ENCODE assay signal across 27 mouse cellular contexts in the genomic region with DNA sequence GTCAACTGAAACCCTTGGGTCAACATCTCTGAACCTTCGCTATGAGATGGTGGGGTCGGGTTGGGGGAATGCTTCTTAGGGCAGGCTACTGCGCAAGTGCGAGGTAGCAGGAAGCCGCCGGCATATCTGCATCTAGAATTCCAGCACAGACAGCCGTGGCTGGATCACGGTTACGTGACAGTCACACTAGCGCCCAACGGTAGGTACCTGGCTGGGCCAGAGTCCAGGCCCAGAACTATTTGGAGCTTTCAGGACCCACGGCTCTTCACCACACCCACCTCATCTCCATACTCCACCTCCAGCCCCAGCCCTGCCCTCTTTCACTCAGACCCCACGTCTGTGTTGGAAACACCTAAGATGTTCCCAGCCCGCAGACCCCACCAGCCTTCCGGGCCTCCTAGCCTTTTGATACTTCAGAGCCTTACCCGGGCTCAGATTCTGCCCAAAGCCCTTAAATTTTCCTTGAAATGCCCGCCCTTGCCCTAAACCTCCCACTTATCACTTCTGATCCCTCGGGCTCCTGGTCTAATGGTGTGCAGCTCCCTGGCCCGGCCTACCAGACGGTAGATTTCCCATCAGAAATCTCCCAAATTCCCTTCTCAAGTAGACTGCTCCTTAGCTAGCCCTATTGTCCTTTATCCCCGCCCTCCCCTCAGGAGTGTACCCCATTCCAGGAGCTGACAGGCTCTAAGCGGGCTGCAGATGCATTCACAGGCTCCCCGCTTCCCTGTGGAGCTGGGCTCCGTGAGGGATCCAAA. TPM values are rescaled to one million over a fixed set of nuclear protein-coding genes. Genes with fewer than 3 reads are reported as not detected.
DNase-seq lines count a peak whose midpoint lies in the region; ATAC-seq lines count a peak whose summit lies in the region.
"Had no signal": no experiment of that assay in that cellular context is flagged by ENCODE, and none has a peak within 500 bp of the region (broad histone marks: within the 10 kb centered on the region; RNA-seq: fewer than 3 reads in every experiment).

No protein-coding gene starts in this region.

- H3K4me2 ChIP-seq in heart, embryonic 13.5 days: peak overlapping the region; percentile 22; the same call in 1 of the 2 replicates
- no peak overlapping the region for H3K4me2 ChIP-seq in liver, embryonic 13.5 days
- no peak overlapping the region for H3K4me2 ChIP-seq in liver, embryonic 16.5 days (ENCODE audit: low read depth, low read length)
- H3K4me2 ChIP-seq in intestine, embryonic 15.5 days (replicated peaks): no peak overlapping the region
- H3K4me2 ChIP-seq: embryonic facial prominence, embryonic 15.5 days; limb, embryonic 12.5 days; midbrain, embryonic 13.5 days had no signal

- H3K9me3 ChIP-seq in heart, embryonic 13.5 days: no peaks in the 10 kb centered on the region
- H3K9me3 ChIP-seq in liver, embryonic 13.5 days (replicated peaks): no peaks in the 10 kb centered on the region
- H3K9me3 ChIP-seq in ES-E14 (ENCODE audit: control insufficient read depth, insufficient read depth, low read depth, low read length): no peaks in the 10 kb centered on the region
- no peaks in the 10 kb centered on the region for H3K9me3 ChIP-seq in liver, embryonic 16.5 days (replicated peaks; ENCODE audit: control insufficient read depth, low read length)
- no peaks in the 10 kb centered on the region for H3K9me3 ChIP-seq in intestine, embryonic 15.5 days
- H3K9me3 ChIP-seq: embryonic facial prominence, embryonic 15.5 days; hindbrain, embryonic 10.5 days; limb, embryonic 12.5 days; megakaryocyte, embryonic 14.5 days; midbrain, embryonic 13.5 days had no signal

- H3K36me3 ChIP-seq in heart, embryonic 13.5 days: no peaks in the 10 kb centered on the region
- H3K36me3 ChIP-seq in liver, embryonic 13.5 days: no peaks in the 10 kb centered on the region
- H3K36me3 ChIP-seq in ES-E14 (ENCODE audit: control insufficient read depth, insufficient read depth, low read length, poor library complexity, severe bottlenecking): no peaks in the 10 kb centered on the region
- no peaks in the 10 kb centered on the region for H3K36me3 ChIP-seq in liver, embryonic 16.5 days (ENCODE audit: control insufficient read depth, insufficient read depth)
- H3K36me3 ChIP-seq in intestine, embryonic 15.5 days: no peaks in the 10 kb centered on the region
- H3K36me3 ChIP-seq: embryonic facial prominence, embryonic 15.5 days; hindbrain, embryonic 10.5 days; limb, embryonic 12.5 days; midbrain, embryonic 13.5 days had no signal

- no peaks in the 10 kb centered on the region for H3K4me1 ChIP-seq in heart, embryonic 13.5 days
- H3K4me1 ChIP-seq in liver, embryonic 13.5 days (replicated peaks): no peaks in the 10 kb centered on the region
- H3K4me1 ChIP-seq in ES-E14 (ENCODE audit: control insufficient read depth in 2 of 2, insufficient read depth in 2 of 2, low read length in 2 of 2, poor library complexity in 1 of 2): peaks cover 2 to 4% of the 10 kb centered on the region in 2 experiments; a peak in 2 of 4 replicates
- H3K4me1 ChIP-seq in liver, embryonic 16.5 days (ENCODE audit: control insufficient read depth, low read depth, low read length): no peaks in the 10 kb centered on the region
- no peaks in the 10 kb centered on the region for H3K4me1 ChIP-seq in intestine, embryonic 15.5 days (replicated peaks)
- H3K4me1 ChIP-seq: embryonic facial prominence, embryonic 15.5 days; limb, embryonic 12.5 days; megakaryocyte, embryonic 14.5 days had no signal

- H3K27me3 ChIP-seq in heart, embryonic 13.5 days (replicated peaks): peaks cover 28% of the 10 kb centered on the region; the same call in 1 of the 2 replicates
- no peaks in the 10 kb centered on the region for H3K27me3 ChIP-seq in liver, embryonic 13.5 days
- no peaks in the 10 kb centered on the region for H3K27me3 ChIP-seq in liver, embryonic 16.5 days (ENCODE audit: control insufficient read depth, insufficient read depth, low read depth, low read length)
- H3K27me3 ChIP-seq in intestine, embryonic 15.5 days (replicated peaks): no peaks in the 10 kb centered on the region
- H3K27me3 ChIP-seq: embryonic facial prominence, embryonic 15.5 days; limb, embryonic 12.5 days; midbrain, embryonic 13.5 days had no signal

- intact Hi-C loops in heart, postnatal 10 days (cut with DNase I): no loop called here

- WGBS in heart, embryonic 13.5 days: 43% methylated on average over 24 of the region's 24 CpGs
- 54% methylated on average over 24 of the region's 24 CpGs for WGBS in liver, embryonic 13.5 days (ENCODE audit: insufficient replicate concordance)
- WGBS in liver, embryonic 16.5 days (ENCODE audit: insufficient replicate concordance): 52% methylated on average over 24 of the region's 24 CpGs
- WGBS in intestine, embryonic 15.5 days: 53% methylated on average over 24 of the region's 24 CpGs

- no peak overlapping the region for H3K9ac ChIP-seq in heart, embryonic 13.5 days
- no peak overlapping the region for H3K9ac ChIP-seq in liver, embryonic 13.5 days
- H3K9ac ChIP-seq in ES-E14 (ENCODE audit: insufficient read depth, low read depth, low read length, poor library complexity, severe bottlenecking): peak overlapping the region; percentile 9; the same call in 1 of the 2 replicates
- no peak overlapping the region for H3K9ac ChIP-seq in liver, embryonic 16.5 days (ENCODE audit: low read depth, low read length)
- H3K9ac ChIP-seq in intestine, embryonic 15.5 days: no peak overlapping the region
- H3K9ac ChIP-seq: embryonic facial prominence, embryonic 15.5 days; limb, embryonic 12.5 days; midbrain, embryonic 13.5 days had no signal

- no peak overlapping the region for H3K27ac ChIP-seq in heart, embryonic 13.5 days (replicated peaks)
- H3K27ac ChIP-seq in liver, embryonic 13.5 days: no peak overlapping the region
- H3K27ac ChIP-seq in ES-E14 (ENCODE audit: insufficient read depth, low read depth, low read length, poor library complexity, severe bottlenecking): no peak overlapping the region
- H3K27ac ChIP-seq in liver, embryonic 16.5 days (ENCODE audit: low read length): no peak overlapping the region
- no peak overlapping the region for H3K27ac ChIP-seq in intestine, embryonic 15.5 days
- H3K27ac ChIP-seq: embryonic facial prominence, embryonic 15.5 days; hindbrain, embryonic 10.5 days; limb, embryonic 12.5 days; midbrain, embryonic 13.5 days; stomach, postnatal 0 days had no signal

- no peak overlapping the region for H3K4me3 ChIP-seq in heart, embryonic 13.5 days
- no peak overlapping the region for H3K4me3 ChIP-seq in liver, embryonic 13.5 days (replicated peaks)
- peak overlapping the region; percentile 26 to 42; a peak in 3 of 4 replicates for H3K4me3 ChIP-seq in ES-E14 (ENCODE audit: insufficient read depth in 1 of 2, low read depth in 1 of 2, low read length in 2 of 2, poor library complexity in 1 of 2, severe bottlenecking in 1 of 2)
- no peak overlapping the region for H3K4me3 ChIP-seq in liver, embryonic 16.5 days (ENCODE audit: low read depth, low read length)
- H3K4me3 ChIP-seq in intestine, embryonic 15.5 days (replicated peaks): no peak overlapping the region
- H3K4me3 ChIP-seq: embryonic facial prominence, embryonic 15.5 days; hindbrain, embryonic 10.5 days; limb, embryonic 12.5 days; megakaryocyte, embryonic 14.5 days; midbrain, embryonic 13.5 days had no signal

- in situ Hi-C loops in ES-E14 (cut with MboI; ENCODE audit: low sequenced_read_pairs in 2 of 2, unreplicated experiment in 2 of 2): no loop called here

- DNase-seq in heart, postnatal 10 days: no peak
- DNase-seq in liver, embryonic 13.5 days: no peak
- no peak for DNase-seq in liver
- peak; percentile 35 for DNase-seq in ES-E14 (ENCODE audit: low read depth, low spot score)
- no peak for DNase-seq in right cerebral cortex, postnatal 36 days (ENCODE audit: low spot score in 2 of 2)
- DNase-seq: adrenal gland, adult 2 months; cerebellum, adult 11 months; cerebellum, adult 9-11 months; gastrocnemius, postnatal 10 days; lung, adult 2 months; lung, postnatal 36 days had no signal

- ATAC-seq in heart, embryonic 13.5 days (ENCODE audit: extremely low read depth, insufficient number of reproducible peaks, low FRiP score, low TSS enrichment): no peak
- 0 out of 2 replicates have a peak, but pooled peaks have one; percentile 29 for ATAC-seq in liver, embryonic 13.5 days (ENCODE audit: low read depth)
- peak; percentile 65 for ATAC-seq in liver, embryonic 16.5 days (ENCODE audit: low read depth)
- no peak for ATAC-seq in intestine, embryonic 15.5 days
- ATAC-seq: forebrain, embryonic 14.5 days; hindbrain, embryonic 16.5 days; intestine, embryonic 16.5 days; midbrain, embryonic 13.5 days had no signal

RNA-seq across cellular contexts. Expression of a gene that starts 19.7 kb away (rescaled TPM):
- 8.0 and 9.3 TPM in 2 replicates for polyA plus RNA-seq in heart, embryonic 13.5 days (2015; fragmentation: Nextera tagmentation; extraction: Ambion mirVana)
- 1 to 10 TPM; 3.7 to 3.9 TPM for total RNA-seq in heart, postnatal 10 days (2021)
- 2.0 and 2.3 TPM in 2 replicates for polyA plus RNA-seq in liver, embryonic 13.5 days (2015; fragmentation: Nextera tagmentation; extraction: Ambion mirVana)
- total RNA-seq in ES-E14 (2012; rRNA removed): 1.0 and 1.4 TPM in 2 replicates
- 1.8 and 2.6 TPM in 2 replicates for polyA plus RNA-seq in liver, embryonic 16.5 days (2015; fragmentation: Nextera tagmentation; extraction: Ambion mirVana)
- polyA plus RNA-seq in intestine, embryonic 15.5 days (2015; fragmentation: Nextera tagmentation; extraction: Ambion mirVana): 7.4 and 7.8 TPM in 2 replicates

RNA-seq across cellular contexts. Expression of a gene that starts 21.8 kb away (rescaled TPM):
- 0.13 and 1.0 TPM in 2 replicates for polyA plus RNA-seq in heart, embryonic 13.5 days (2015; fragmentation: Nextera tagmentation; extraction: Ambion mirVana)
- not detected for total RNA-seq in heart, postnatal 10 days (2021)
- polyA plus RNA-seq in liver, embryonic 13.5 days (2015; fragmentation: Nextera tagmentation; extraction: Ambion mirVana): 28.1 and 28.6 TPM in 2 replicates
- 0.80 and 0.90 TPM in 2 replicates for total RNA-seq in ES-E14 (2012; rRNA removed)
- polyA plus RNA-seq in liver, embryonic 16.5 days (2015; fragmentation: Nextera tagmentation; extraction: Ambion mirVana): 79.3 and 85.2 TPM in 2 replicates
- 5.0 and 5.2 TPM in 2 replicates for polyA plus RNA-seq in intestine, embryonic 15.5 days (2015; fragmentation: Nextera tagmentation; extraction: Ambion mirVana)
- total RNA-seq: common myeloid progenitor, adult 5-6 weeks; gastrocnemius, postnatal 10 days; left cerebral cortex, postnatal 14 days; monocyte, adult 5-6 weeks; neutrophil, adult 5-6 weeks had no signal
- polyA plus RNA-seq: embryonic facial prominence, embryonic 15.5 days; forebrain, embryonic 14.5 days; hindbrain, embryonic 10.5 days; hindbrain, embryonic 16.5 days; limb, embryonic 12.5 days; lung, adult 2 months; midbrain, embryonic 13.5 days had no signal

RNA-seq across cellular contexts. Expression of a gene that starts 36.8 kb away (rescaled TPM):
- 76.6 and 86.4 TPM in 2 replicates for polyA plus RNA-seq in heart, embryonic 13.5 days (2015; fragmentation: Nextera tagmentation; extraction: Ambion mirVana)
- total RNA-seq in heart, postnatal 10 days (2021): 100 to 1,000 TPM; 391 to 393 TPM
- 4.4 and 4.6 TPM in 2 replicates for polyA plus RNA-seq in liver, embryonic 13.5 days (2015; fragmentation: Nextera tagmentation; extraction: Ambion mirVana)
- total RNA-seq in ES-E14 (2012; rRNA removed): 1.6 and 4.1 TPM in 2 replicates
- 5.3 and 6.9 TPM in 2 replicates for polyA plus RNA-seq in liver, embryonic 16.5 days (2015; fragmentation: Nextera tagmentation; extraction: Ambion mirVana)
- polyA plus RNA-seq in intestine, embryonic 15.5 days (2015; fragmentation: Nextera tagmentation; extraction: Ambion mirVana): 37.8 and 41.5 TPM in 2 replicates

RNA-seq across cellular contexts. Expression of a gene that starts 36.9 kb away (rescaled TPM):
- 8.7 and 9.6 TPM in 2 replicates for polyA plus RNA-seq in heart, embryonic 13.5 days (2015; fragmentation: Nextera tagmentation; extraction: Ambion mirVana)
- total RNA-seq in heart, postnatal 10 days (2021): 1 to 10 TPM; 2.7 to 4.8 TPM
- 1.8 and 2.3 TPM in 2 replicates for polyA plus RNA-seq in liver, embryonic 13.5 days (2015; fragmentation: Nextera tagmentation; extraction: Ambion mirVana)
- total RNA-seq in ES-E14 (2012; rRNA removed): 6.8 and 10.8 TPM in 2 replicates
- polyA plus RNA-seq in liver, embryonic 16.5 days (2015; fragmentation: Nextera tagmentation; extraction: Ambion mirVana): 2.7 and 3.0 TPM in 2 replicates
- 8.7 and 10.0 TPM in 2 replicates for polyA plus RNA-seq in intestine, embryonic 15.5 days (2015; fragmentation: Nextera tagmentation; extraction: Ambion mirVana)

RNA-seq across cellular contexts. Expression of a gene that starts 44.5 kb away (rescaled TPM):
- 31.0 and 36.9 TPM in 2 replicates for polyA plus RNA-seq in heart, embryonic 13.5 days (2015; fragmentation: Nextera tagmentation; extraction: Ambion mirVana)
- 10 to 100 TPM; 15.0 to 23.6 TPM for total RNA-seq in heart, postnatal 10 days (2021)
- 25.3 and 31.9 TPM in 2 replicates for polyA plus RNA-seq in liver, embryonic 13.5 days (2015; fragmentation: Nextera tagmentation; extraction: Ambion mirVana)
- 12.4 and 15.8 TPM in 2 replicates for total RNA-seq in ES-E14 (2012; rRNA removed)
- polyA plus RNA-seq in liver, embryonic 16.5 days (2015; fragmentation: Nextera tagmentation; extraction: Ambion mirVana): 22.7 and 23.7 TPM in 2 replicates
- polyA plus RNA-seq in intestine, embryonic 15.5 days (2015; fragmentation: Nextera tagmentation; extraction: Ambion mirVana): 46.3 and 48.4 TPM in 2 replicates

Comparison
In these comparisons a context has a peak if more than half of its experiments do, and no peak if none do; other contexts are left out.
1. ATAC-seq: peak in liver, embryonic 13.5 days (single experiment) and liver, embryonic 16.5 days (single experiment); none in heart, embryonic 13.5 days (single experiment) and intestine, embryonic 15.5 days (single experiment).
2. H3K4me3 ChIP-seq: peak in ES-E14 (2 of 2); none in heart, embryonic 13.5 days (single experiment), liver, embryonic 13.5 days (single experiment), liver, embryonic 16.5 days (single experiment) and intestine, embryonic 15.5 days (single experiment).